Mouse (Mus musculus): ENCODE measurements around the gene Rtcb. TPM values are rescaled to one million over a fixed set of nuclear protein-coding genes. Genes with fewer than 3 reads are reported as not detected.

Gene Rtcb
- polyA plus RNA-seq, 1 experiment, result 131 TPM

- peaks cover 45% of the 10 kb centered on the region for H3K27me3 ChIP-seq (ENCODE audit: control insufficient read depth, insufficient read depth, insufficient read length)
- no peak overlapping the region for H3K4me3 ChIP-seq
- H3K36me3 ChIP-seq (ENCODE audit: control insufficient read depth, insufficient read depth), result no peaks in the 10 kb centered on the region
- no peak overlapping the region for H3ac ChIP-seq (ENCODE audit: control insufficient read depth, insufficient read length)
- TF ChIP-seq TCF12 (IDR thresholded peaks at IDR 0.05; ENCODE audit: insufficient read depth, poor library complexity, severe bottlenecking) (no peak), POLR2AphosphoS2 (IDR thresholded peaks at IDR 0.05; ENCODE audit: insufficient read length, low read depth) (no peak), MYOG (IDR thresholded peaks at IDR 0.05; ENCODE audit: control insufficient read depth in 1 of 3, insufficient read depth in 1 of 3, insufficient read length in 2 of 3, low read depth in 2 of 3) (no peak), USF1 (IDR thresholded peaks at IDR 0.05; ENCODE audit: low read depth) (no peak), POLR2A (IDR thresholded peaks at IDR 0.05; ENCODE audit: insufficient read length, low read depth) (no peak), SRF (IDR thresholded peaks at IDR 0.05; ENCODE audit: control insufficient read depth, insufficient read length, low read depth) (no peak), REST (IDR thresholded peaks at IDR 0.05; ENCODE audit: insufficient read depth, insufficient read length) (no peak), MYOD1 (IDR thresholded peaks at IDR 0.05; ENCODE audit: control insufficient read depth in 1 of 3, insufficient read length in 2 of 3, low read depth in 2 of 3) (no peak), TCF3 (IDR thresholded peaks at IDR 0.05; ENCODE audit: insufficient read length, low read depth) (no peak), E2F4 (IDR thresholded peaks at IDR 0.05; ENCODE audit: insufficient read depth) (no peak), CEBPB (IDR thresholded peaks at IDR 0.05; ENCODE audit: insufficient read depth, poor library complexity, severe bottlenecking) (no peak), MAX (IDR thresholded peaks at IDR 0.05; ENCODE audit: low read depth) (no peak)
- no peak overlapping the region for H3K4me2 ChIP-seq (ENCODE audit: low read depth)
- H3K79me2 ChIP-seq (ENCODE audit: control insufficient read depth, insufficient read depth), result no peaks in the 10 kb centered on the region
Observed at GRCm38 (mm10) chr10:85992412-85992811, 34.8 kb upstream of the Rtcb start.

DNA sequence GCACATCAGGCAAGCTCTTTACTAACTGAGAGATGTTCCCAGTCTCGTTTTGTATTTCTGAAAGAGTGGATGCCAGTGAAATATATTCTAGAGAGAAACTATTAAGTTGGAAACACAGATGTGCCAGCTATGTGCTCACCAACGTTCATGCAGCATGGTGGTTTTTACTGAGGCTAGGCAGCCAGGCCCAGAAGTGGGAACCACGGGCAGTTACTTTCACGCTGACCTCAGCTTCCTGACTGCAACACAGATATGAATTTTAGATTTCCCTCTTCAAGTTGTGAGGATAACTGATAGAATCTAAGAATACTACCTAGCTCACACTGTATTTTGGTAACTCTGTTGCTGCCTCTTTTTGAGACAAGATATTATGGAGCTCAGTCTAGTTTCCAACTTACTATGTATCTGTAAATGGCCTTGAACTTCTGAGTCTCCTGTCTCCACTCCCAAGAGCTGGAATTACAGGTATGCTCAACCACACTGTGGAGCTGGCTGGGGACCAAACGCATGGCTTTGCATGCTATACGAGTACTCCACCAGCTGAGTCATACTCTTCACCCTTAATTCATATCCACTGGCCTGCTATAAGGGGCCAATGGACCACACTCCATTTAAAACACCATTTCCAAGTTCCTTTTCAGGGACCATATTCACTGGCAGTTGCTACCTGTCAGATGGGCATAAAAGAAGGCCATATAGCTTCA is 31.9 kb upstream of the Rtcb start:
- Histone ChIP-seq H3K4me3 (no peak overlapping the region), H3K36me3 (ENCODE audit: control insufficient read depth, insufficient read depth) (no peaks in the 10 kb centered on the region), H3K4me2 (ENCODE audit: low read depth) (no peak overlapping the region), H3ac (ENCODE audit: control insufficient read depth, insufficient read length) (no peak overlapping the region), H3K27me3 (ENCODE audit: control insufficient read depth, insufficient read depth, insufficient read length) (peaks cover 62% of the 10 kb centered on the region), H3K79me2 (ENCODE audit: control insufficient read depth, insufficient read depth) (no peaks in the 10 kb centered on the region)
- TF ChIP-seq POLR2A (IDR thresholded peaks at IDR 0.05; ENCODE audit: insufficient read length, low read depth) (no peak), MYOG (IDR thresholded peaks at IDR 0.05; ENCODE audit: control insufficient read depth in 1 of 3, insufficient read depth in 1 of 3, insufficient read length in 2 of 3, low read depth in 2 of 3) (no peak), SRF (IDR thresholded peaks at IDR 0.05; ENCODE audit: control insufficient read depth, insufficient read length, low read depth) (no peak), REST (IDR thresholded peaks at IDR 0.05; ENCODE audit: insufficient read depth, insufficient read length) (no peak), CEBPB (IDR thresholded peaks at IDR 0.05; ENCODE audit: insufficient read depth, poor library complexity, severe bottlenecking) (no peak), MYOD1 (IDR thresholded peaks at IDR 0.05; ENCODE audit: control insufficient read depth in 1 of 3, insufficient read length in 2 of 3, low read depth in 2 of 3) (no peak), TCF3 (IDR thresholded peaks at IDR 0.05; ENCODE audit: insufficient read length, low read depth) (no peak), TCF12 (IDR thresholded peaks at IDR 0.05; ENCODE audit: insufficient read depth, poor library complexity, severe bottlenecking) (no peak), MAX (IDR thresholded peaks at IDR 0.05; ENCODE audit: low read depth) (no peak), E2F4 (IDR thresholded peaks at IDR 0.05; ENCODE audit: insufficient read depth) (no peak), POLR2AphosphoS2 (IDR thresholded peaks at IDR 0.05; ENCODE audit: insufficient read length, low read depth) (no peak), USF1 (IDR thresholded peaks at IDR 0.05; ENCODE audit: low read depth) (no peak)

DNA sequence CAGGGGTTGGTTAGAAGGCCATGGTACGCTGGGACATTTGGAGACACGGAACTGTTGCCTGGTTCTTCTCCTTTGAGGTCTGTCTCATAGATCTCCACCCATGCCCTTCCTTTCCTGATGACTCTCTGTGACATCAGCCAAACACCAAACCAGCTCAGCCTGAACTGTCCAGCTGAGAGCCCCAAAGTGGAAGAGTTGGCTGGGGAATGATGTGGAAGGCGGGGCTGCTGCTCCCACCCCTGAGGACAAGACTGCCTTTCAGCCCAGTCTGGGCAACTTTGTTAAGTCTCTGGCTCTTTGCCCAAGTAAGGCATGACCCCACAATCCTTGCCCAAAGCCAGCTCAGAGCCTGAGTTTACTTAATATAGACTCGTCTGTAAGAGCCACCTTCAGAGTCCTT is 15.3 kb upstream of the Rtcb start:
- TF ChIP-seq MYOD1 (IDR thresholded peaks at IDR 0.05; ENCODE audit: control insufficient read depth in 1 of 3, insufficient read length in 2 of 3, low read depth in 2 of 3) (no peak), CEBPB (IDR thresholded peaks at IDR 0.05; ENCODE audit: insufficient read depth, poor library complexity, severe bottlenecking) (peak; percentile 61; the same call in 1 of the 2 replicates), USF1 (IDR thresholded peaks at IDR 0.05; ENCODE audit: low read depth) (no peak), POLR2A (IDR thresholded peaks at IDR 0.05; ENCODE audit: insufficient read length, low read depth) (peak; percentile 39)
- no peak overlapping the region for H3ac ChIP-seq (ENCODE audit: control insufficient read depth, insufficient read length)
- no peak overlapping the region for H3K4me3 ChIP-seq
- no peaks in the 10 kb centered on the region for H3K36me3 ChIP-seq (ENCODE audit: control insufficient read depth, insufficient read depth)
- peaks cover 20% of the 10 kb centered on the region for H3K27me3 ChIP-seq (ENCODE audit: control insufficient read depth, insufficient read depth, insufficient read length)
- peak overlapping the region; percentile 64 for H3K4me2 ChIP-seq (ENCODE audit: low read depth)
- H3K79me2 ChIP-seq (ENCODE audit: control insufficient read depth, insufficient read depth), result no peaks in the 10 kb centered on the region

DNA sequence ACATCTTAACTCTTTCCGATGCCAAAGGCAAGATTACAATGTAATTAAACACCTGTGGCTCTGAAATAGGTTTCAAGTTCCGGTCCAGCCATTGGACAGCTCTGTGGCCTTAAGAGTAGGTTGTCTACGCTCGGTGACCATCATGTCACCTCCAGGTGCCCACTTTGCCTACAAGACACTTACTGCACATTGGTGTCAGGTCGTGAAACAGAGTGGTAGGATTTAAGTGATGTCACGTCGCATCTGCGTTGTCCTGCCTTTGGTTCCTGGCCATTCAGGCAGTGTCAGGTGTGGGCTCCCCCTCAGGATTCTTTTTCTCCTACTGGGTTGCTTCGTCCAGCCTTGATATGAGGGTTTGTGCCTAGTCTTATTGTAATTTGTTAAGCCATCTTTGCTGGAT is 14.2 kb upstream of the Rtcb start:
- TF ChIP-seq TCF3 (IDR thresholded peaks at IDR 0.05; ENCODE audit: insufficient read length, low read depth), result no peak
- no peak for TF ChIP-seq SRF (IDR thresholded peaks at IDR 0.05; ENCODE audit: control insufficient read depth, insufficient read length, low read depth)
- no peak for TF ChIP-seq CEBPB (IDR thresholded peaks at IDR 0.05; ENCODE audit: insufficient read depth, poor library complexity, severe bottlenecking)
- no peak for TF ChIP-seq E2F4 (IDR thresholded peaks at IDR 0.05; ENCODE audit: insufficient read depth)
- no peak for TF ChIP-seq REST (IDR thresholded peaks at IDR 0.05; ENCODE audit: insufficient read depth, insufficient read length)
- no peak for TF ChIP-seq POLR2A (IDR thresholded peaks at IDR 0.05; ENCODE audit: insufficient read length, low read depth)
- no peak for TF ChIP-seq USF1 (IDR thresholded peaks at IDR 0.05; ENCODE audit: low read depth)
- no peak for TF ChIP-seq MYOG (IDR thresholded peaks at IDR 0.05; ENCODE audit: control insufficient read depth in 1 of 3, insufficient read depth in 1 of 3, insufficient read length in 2 of 3, low read depth in 2 of 3)
- no peak for TF ChIP-seq MAX (IDR thresholded peaks at IDR 0.05; ENCODE audit: low read depth)
- TF ChIP-seq MYOD1 (IDR thresholded peaks at IDR 0.05; ENCODE audit: control insufficient read depth in 1 of 3, insufficient read length in 2 of 3, low read depth in 2 of 3), result no peak
- TF ChIP-seq TCF12 (IDR thresholded peaks at IDR 0.05; ENCODE audit: insufficient read depth, poor library complexity, severe bottlenecking), result no peak
- TF ChIP-seq POLR2AphosphoS2 (IDR thresholded peaks at IDR 0.05; ENCODE audit: insufficient read length, low read depth), result no peak
- H3K36me3 ChIP-seq (ENCODE audit: control insufficient read depth, insufficient read depth), result no peaks in the 10 kb centered on the region

More for the DNA sequence above, 14.2 kb upstream of the Rtcb start:
- no peaks in the 10 kb centered on the region for H3K79me2 ChIP-seq (ENCODE audit: control insufficient read depth, insufficient read depth)
- H3K4me3 ChIP-seq, result no peak overlapping the region
- H3ac ChIP-seq (ENCODE audit: control insufficient read depth, insufficient read length), result no peak overlapping the region
- H3K27me3 ChIP-seq (ENCODE audit: control insufficient read depth, insufficient read depth, insufficient read length), result peaks cover 20% of the 10 kb centered on the region
- H3K4me2 ChIP-seq (ENCODE audit: low read depth), result no peak overlapping the region
